Mouse (Mus musculus) embryonic facial prominence, embryonic 11.5 days (tissue): ENCODE results near the gene Ugt1a10. TPM values are rescaled to one million over a fixed set of nuclear protein-coding genes. Genes with fewer than 3 reads are reported as not detected.

ENCODE experiments used
- ATAC-seq: fragments of 200-750 bp; cut with Nextera tagmentation; replicated peaks from 2 replicates; pipeline ENCODE4 v1.8.0; 2017; ENCODE audit warnings: low read depth; ENCODE audit not compliant: insufficient number of reproducible peaks, low FRiP score, low TSS enrichment
- DNase-seq: peaks from one replicate; pipeline ENCODE4 v3.0.0-alpha.2; 2015; ENCODE audit warnings: low spot score
- H3K27ac ChIP-seq: fragments of 300-500 bp; sonication (generic); replicated peaks from 2 replicates; pipeline ENCODE4 v1.5.1; 2014; ENCODE audit warnings: mild to moderate bottlenecking, low read depth, low read length, control low read depth
- H3K27me3 ChIP-seq: fragments of 300-500 bp; sonication (generic); 2 replicates; pipeline ENCODE4 v1.6.1; 2014; ENCODE audit warnings: mild to moderate bottlenecking, low read length, moderate library complexity, mixed read lengths; ENCODE audit not compliant: control insufficient read depth, insufficient read depth
- H3K36me3 ChIP-seq: fragments of 300-500 bp; sonication (generic); replicated peaks from 2 replicates; pipeline ENCODE4 v1.6.1; 2014; ENCODE audit warnings: low read depth, mild to moderate bottlenecking, low read length, moderate library complexity, mixed read lengths; ENCODE audit not compliant: control insufficient read depth, insufficient read depth
- H3K4me1 ChIP-seq: fragments of 300-500 bp; sonication (generic); 2 replicates; pipeline ENCODE4 v1.6.1; 2014; ENCODE audit warnings: low read length, mixed read lengths; ENCODE audit not compliant: control insufficient read depth, insufficient read depth
- H3K4me2 ChIP-seq: fragments of 300-500 bp; sonication (generic); 2 replicates; pipeline ENCODE4 v1.6.1; 2014; ENCODE audit warnings: low read depth, mild to moderate bottlenecking, control low read depth, low read length, moderate library complexity
- H3K4me3 ChIP-seq: fragments of 300-500 bp; sonication (generic); 2 replicates; pipeline ENCODE4 v1.5.1; 2014; ENCODE audit warnings: low read depth, low read length, control low read depth
- H3K9ac ChIP-seq: fragments of 300-500 bp; sonication (generic); replicated peaks from 2 replicates; pipeline ENCODE4 v1.6.1; 2014; ENCODE audit warnings: mild to moderate bottlenecking, control low read depth, low read length
- H3K9me3 ChIP-seq: fragments of 300-500 bp; sonication (generic); replicated peaks from 2 replicates; pipeline ENCODE4 v1.6.1; 2016; ENCODE audit warnings: mild to moderate bottlenecking, low read length, inconsistent platforms, mixed read lengths; ENCODE audit not compliant: control insufficient read depth
- WGBS: fragments of 180-500 bp; shearing (Covaris S2); extraction: QIAGEN DNeasy Blood & Tissue Kit; methylation state at CpG from one replicate; pipeline ENCODE4 v1.1.7; 2014; 5-methylcytosine and 5-hydroxymethylcytosine counted together
- polyA plus RNA-seq: library from polyadenylated mRNA; unstranded; fragments of >200 nt; fragmentation: Nextera tagmentation; extraction: Ambion mirVana; gene quantifications from 2 replicates; pipeline ENCODE4 v1.2.1, GENCODE M21; 2014

Gene Ugt1a10
- not detected in 2 replicates for polyA plus RNA-seq

DNA sequence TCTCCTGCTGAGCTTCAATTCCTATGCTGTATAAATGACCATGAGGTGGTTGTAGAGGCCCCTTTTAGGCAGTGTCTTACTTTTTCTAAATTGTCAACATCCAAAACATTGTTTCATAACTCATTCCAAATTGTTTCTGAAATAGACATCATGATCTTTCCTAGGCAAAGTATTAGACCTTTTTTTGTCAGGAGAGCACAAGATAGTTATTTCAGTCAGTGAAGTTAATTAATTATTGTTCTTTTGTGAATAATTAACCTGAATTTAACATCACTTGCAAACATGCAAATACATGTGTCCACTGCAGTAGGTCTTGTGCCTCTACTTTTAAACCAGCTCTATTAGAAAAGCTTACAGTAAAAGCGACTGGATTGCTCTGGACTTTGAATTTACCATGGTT is at the start of gene Ugt1a10:
Gene Ugt1a10, plus strand, starts transcription at position 301 of the 400 bp plus-strand sequence.
- Histone ChIP-seq H3K9me3 (no peaks in the 10 kb centered on the region), H3K4me3 (no peak within 1 kb of the TSS), H3K4me2 (no peak within 1 kb of the TSS), H3K9ac (no peak within 1 kb of the TSS), H3K4me1 (no peaks in the 10 kb centered on the region), H3K27ac (no peak within 1 kb of the TSS), H3K36me3 (no peaks in the 10 kb centered on the region), H3K27me3 (no peaks in the 10 kb centered on the region)
- DNase-seq (no peak), ATAC-seq (no peak)
- 85% methylated on average over 1 of the region's 1 CpGs for WGBS

DNA sequence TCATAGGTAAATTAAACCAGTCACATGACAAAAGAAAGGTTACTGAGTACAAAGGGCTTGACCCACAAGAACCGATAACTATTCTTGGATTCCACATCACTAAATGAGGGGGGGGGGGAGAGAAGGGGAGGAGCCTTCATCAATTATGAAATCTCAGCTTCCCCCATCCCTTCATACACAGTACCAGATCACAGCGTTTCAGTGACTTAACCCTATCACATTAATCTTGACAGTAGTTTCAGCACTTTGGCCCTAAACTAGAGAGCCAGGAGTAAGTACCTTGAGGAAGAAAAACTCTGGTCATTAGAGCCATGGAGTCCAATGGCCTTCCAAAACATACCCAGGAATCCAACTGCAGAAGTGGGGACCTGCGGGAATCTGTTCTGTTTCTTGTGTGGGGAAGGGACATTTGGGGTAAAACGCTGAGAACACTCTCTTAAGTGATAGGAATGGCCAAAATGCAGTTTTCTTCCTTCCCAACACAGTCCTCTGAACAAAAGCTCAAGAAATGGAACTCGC is 47.4 kb upstream of the Ugt1a10 start:
- peak overlapping the region; percentile 66 for H3K4me3 ChIP-seq
- DNase-seq (no peak), ATAC-seq (peak; percentile 51)
- WGBS, result 3% methylated on average over 5 of the region's 5 CpGs
- peak overlapping the region; percentile 75 for H3K4me2 ChIP-seq
- H3K27ac ChIP-seq, result peak overlapping the region; percentile 88
- H3K4me1 ChIP-seq, result no peaks in the 10 kb centered on the region
- peak overlapping the region; percentile 95 for H3K9ac ChIP-seq
- H3K9me3 ChIP-seq, result no peaks in the 10 kb centered on the region
- H3K27me3 ChIP-seq, result no peaks in the 10 kb centered on the region
- H3K36me3 ChIP-seq, result no peaks in the 10 kb centered on the region

DNA sequence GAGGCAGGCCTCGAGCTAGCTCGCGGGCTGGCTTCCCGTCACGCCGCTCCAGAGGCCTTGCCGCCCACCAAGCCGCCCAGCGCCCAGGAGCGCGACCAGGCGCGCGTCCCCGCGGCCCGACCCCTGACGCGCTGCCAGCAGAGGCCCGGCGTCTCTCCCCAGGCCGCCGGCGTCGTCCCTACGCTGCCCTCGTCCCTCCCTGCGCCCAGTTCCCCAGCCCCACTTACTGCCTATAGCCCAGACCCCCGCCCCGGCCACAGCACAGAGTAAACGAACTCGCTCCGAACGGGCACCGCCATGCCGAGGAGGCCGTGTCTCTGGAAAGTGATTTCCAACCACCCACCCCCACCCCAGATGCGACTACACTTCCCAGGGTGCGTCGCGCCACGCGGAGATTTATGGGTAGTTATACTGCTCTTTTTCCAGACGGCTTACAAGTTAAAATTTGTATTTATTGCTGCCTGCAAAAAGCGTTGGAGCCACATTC is 46.9 kb upstream of the Ugt1a10 start, which contains the start of gene Usp40:
Gene Usp40, minus strand, starts transcription at position 341 of the 487 bp plus-strand sequence.
- Histone ChIP-seq H3K9ac (peak within 1 kb of the TSS; percentile 95), H3K4me1 (no peaks in the 10 kb centered on the region), H3K4me2 (peak within 1 kb of the TSS; percentile 75), H3K27ac (peak within 1 kb of the TSS; percentile 88), H3K9me3 (no peaks in the 10 kb centered on the region), H3K27me3 (no peaks in the 10 kb centered on the region), H3K4me3 (peak within 1 kb of the TSS; percentile 66), H3K36me3 (no peaks in the 10 kb centered on the region)
- WGBS, result 0% methylated on average over 45 of the region's 45 CpGs
- peak; percentile 90 for ATAC-seq
- DNase-seq, result peak; percentile 87

DNA sequence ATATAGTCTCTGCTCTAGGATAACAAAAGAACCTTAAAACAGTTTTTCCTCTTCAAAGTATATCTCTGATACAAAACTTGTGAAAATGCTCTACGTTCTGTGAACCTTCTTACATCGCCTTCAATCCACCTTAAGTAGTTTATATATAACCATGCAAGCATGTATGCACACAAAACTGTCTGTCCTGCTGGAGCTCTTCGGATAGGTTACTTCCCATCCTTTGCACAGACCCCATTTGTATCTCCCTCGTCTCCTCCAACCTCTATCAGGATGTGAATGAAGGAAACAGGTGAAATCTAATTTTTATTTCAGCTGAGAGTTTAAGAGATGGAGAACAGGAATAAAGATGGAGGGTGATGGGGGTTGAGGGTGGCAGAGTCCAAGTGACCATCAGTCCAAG is 46.5 kb upstream of the Ugt1a10 start:
- ATAC-seq, result no peak; the same call in 1 of the 2 replicates
- H3K9ac ChIP-seq, result no peak overlapping the region; the same call in none of the 2 replicates
- WGBS, result 55% methylated on average over 4 of the region's 4 CpGs

DNA sequence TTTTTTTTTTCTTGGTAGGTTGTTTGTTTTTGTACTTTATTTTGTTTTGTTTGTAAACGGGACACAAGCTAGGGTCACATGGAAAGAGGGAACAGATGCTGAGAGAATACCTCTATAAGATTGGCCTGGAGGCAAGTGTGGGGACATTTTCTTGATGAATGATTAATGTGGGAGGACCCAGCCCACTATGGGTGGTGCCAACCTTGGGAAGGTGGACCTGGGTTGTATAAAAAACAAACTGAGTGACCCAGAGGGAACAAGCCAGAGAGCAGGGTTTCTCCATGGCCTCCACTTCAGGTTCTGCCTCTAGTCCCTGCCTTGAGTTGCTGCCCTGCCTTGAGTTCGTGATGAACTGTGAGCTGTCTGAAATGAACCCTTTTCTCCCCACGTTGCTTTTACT is 45.7 kb upstream of the Ugt1a10 start:
- Histone ChIP-seq H3K36me3 (no peaks in the 10 kb centered on the region), H3K27ac (no peak overlapping the region), H3K9ac (no peak overlapping the region), H3K4me3 (no peak overlapping the region), H3K27me3 (no peaks in the 10 kb centered on the region), H3K4me1 (no peaks in the 10 kb centered on the region), H3K9me3 (no peaks in the 10 kb centered on the region), H3K4me2 (no peak overlapping the region)
- ATAC-seq (no peak), DNase-seq (no peak)
- WGBS, result 77% methylated on average over 3 of the region's 3 CpGs

More for the DNA sequence above, 46.5 kb upstream of the Ugt1a10 start:
- Histone ChIP-seq H3K4me3 (peak overlapping the region; percentile 66), H3K4me1 (no peaks in the 10 kb centered on the region), H3K36me3 (no peaks in the 10 kb centered on the region), H3K4me2 (peak overlapping the region; percentile 6), H3K27ac (no peak overlapping the region), H3K9me3 (no peaks in the 10 kb centered on the region), H3K27me3 (no peaks in the 10 kb centered on the region)
- DNase-seq, result no peak

DNA sequence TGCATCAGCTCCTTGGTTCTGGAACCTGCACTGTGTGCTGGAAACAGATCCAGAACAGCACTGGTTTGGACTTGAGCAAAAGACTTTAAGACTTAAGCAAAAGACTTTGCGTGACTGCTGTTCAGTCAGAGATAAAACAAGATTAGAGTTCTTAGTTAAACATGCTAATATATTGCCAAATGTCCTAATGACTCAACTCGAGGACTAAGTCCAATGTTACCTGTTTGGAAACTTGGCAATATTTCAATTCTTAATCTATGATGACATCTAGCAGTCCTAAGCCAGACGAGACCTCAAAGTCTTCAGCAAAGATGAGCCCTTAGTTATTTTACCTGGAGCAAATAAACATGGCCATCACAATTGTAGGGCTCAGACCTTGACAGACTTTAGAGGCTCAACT is 41.5 kb upstream of the Ugt1a10 start:
- no peak overlapping the region for H3K4me2 ChIP-seq
- H3K27me3 ChIP-seq, result no peaks in the 10 kb centered on the region
- ATAC-seq, result no peak
- no peaks in the 10 kb centered on the region for H3K9me3 ChIP-seq
- no peak for DNase-seq
- no peaks in the 10 kb centered on the region for H3K4me1 ChIP-seq
- H3K36me3 ChIP-seq, result no peaks in the 10 kb centered on the region
- no peak overlapping the region for H3K4me3 ChIP-seq
- no peak overlapping the region for H3K27ac ChIP-seq
- 80% methylated on average over 3 of the region's 3 CpGs for WGBS
- H3K9ac ChIP-seq, result no peak overlapping the region

DNA sequence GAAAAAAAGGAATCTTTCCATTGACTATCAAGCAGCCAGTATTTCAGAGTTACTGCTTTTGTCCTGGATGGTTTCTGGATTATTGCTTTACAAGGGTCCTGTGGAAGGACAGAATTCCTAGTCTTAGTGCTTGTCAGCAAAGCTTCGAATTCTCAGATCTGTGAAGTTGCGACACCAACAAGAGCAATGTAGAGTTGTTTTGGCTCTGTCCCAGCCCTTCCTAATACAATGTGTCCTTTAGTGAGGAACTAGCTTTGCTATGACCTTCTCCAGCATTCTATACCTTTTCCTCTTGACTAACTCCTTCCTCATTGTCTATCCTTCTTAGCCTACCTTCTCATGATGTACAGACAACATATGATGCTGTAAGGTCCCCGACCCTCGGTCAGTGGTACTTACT is 41.0 kb upstream of the Ugt1a10 start:
- Histone ChIP-seq H3K27ac (no peak overlapping the region), H3K27me3 (no peaks in the 10 kb centered on the region), H3K9me3 (no peaks in the 10 kb centered on the region), H3K4me2 (no peak overlapping the region), H3K4me1 (no peaks in the 10 kb centered on the region), H3K9ac (no peak overlapping the region), H3K4me3 (no peak overlapping the region), H3K36me3 (no peaks in the 10 kb centered on the region)
- DNase-seq, result no peak
- no peak for ATAC-seq
- WGBS, result 94% methylated on average over 4 of the region's 4 CpGs

DNA sequence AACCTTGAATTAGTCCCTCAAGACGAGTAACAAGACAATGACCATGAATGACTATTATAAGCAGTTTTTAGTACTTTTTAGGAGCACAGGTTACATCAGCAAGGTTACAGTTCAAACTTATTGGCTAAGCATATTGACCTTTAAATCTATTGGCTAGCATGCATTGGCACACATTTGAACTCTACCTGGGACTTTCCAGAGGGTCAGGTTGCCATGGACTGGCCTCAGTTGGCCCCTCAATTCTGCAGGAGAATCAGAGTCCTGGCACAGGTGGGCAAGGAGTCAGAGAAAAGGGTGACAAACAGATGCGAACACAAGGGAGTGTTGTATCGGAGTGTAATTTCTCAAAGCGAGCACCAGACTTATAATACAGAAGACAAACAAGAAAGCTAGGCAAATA is 40.5 kb upstream of the Ugt1a10 start:
- Histone ChIP-seq H3K9me3 (no peaks in the 10 kb centered on the region), H3K9ac (no peak overlapping the region), H3K4me1 (no peaks in the 10 kb centered on the region), H3K27me3 (no peaks in the 10 kb centered on the region), H3K36me3 (no peaks in the 10 kb centered on the region), H3K4me3 (no peak overlapping the region), H3K27ac (no peak overlapping the region), H3K4me2 (no peak overlapping the region)
- DNase-seq, result no peak
- 95% methylated on average over 4 of the region's 4 CpGs for WGBS
- no peak for ATAC-seq
